8 mouse cellular contexts compared by ENCODE assay signal in genomic region chr3:108164807-108165206, GRCm38 (mm10). TPM values are rescaled to one million over a fixed set of nuclear protein-coding genes. Genes with fewer than 3 reads are reported as not detected.
DNase-seq lines count a peak whose midpoint lies in the region; ATAC-seq and TF ChIP-seq lines count a peak whose summit lies in the region.

No protein-coding gene starts in this region.

- H3K4me3 ChIP-seq in gastrocnemius, adult 2 months = peak overlapping the region; percentile 56
- H3K4me3 ChIP-seq in hindbrain, embryonic 16.5 days (ENCODE audit: low read length) = peak overlapping the region; percentile 21; the same call in 1 of the 2 replicates

- H3K36me3 ChIP-seq in hindbrain, embryonic 16.5 days (ENCODE audit: control insufficient read depth, insufficient read depth, low read length) = no peaks in the 10 kb centered on the region

- intact Hi-C loops in gastrocnemius, adult 2 months (cut with DNase I) = loop anchor here (1.0 to 10.0 kb wide), 3 partner anchors 38 to 224 kb away; partner anchors contain the start of gene Psma5

- ATAC-seq in hindbrain, embryonic 16.5 days = peak; percentile 79
- ATAC-seq in megakaryocyte, adult 5-6 weeks (ENCODE audit: poor library complexity, severe bottlenecking) = peak; percentile 99

- no peaks in the 10 kb centered on the region for H3K27me3 ChIP-seq in hindbrain, embryonic 16.5 days (replicated peaks; ENCODE audit: control insufficient read depth, insufficient read depth, low read length)

- H3K27ac ChIP-seq in gastrocnemius, adult 2 months = peak overlapping the region; percentile 93
- H3K27ac ChIP-seq in hindbrain, embryonic 16.5 days (ENCODE audit: low read depth, low read length) = no peak overlapping the region

- H3K4me2 ChIP-seq in hindbrain, embryonic 16.5 days (ENCODE audit: low read length) = peak overlapping the region; percentile 48

- 0 out of 2 replicates have a peak overlapping the region, but pooled peaks have one; percentile 4 for H3K9ac ChIP-seq in hindbrain, embryonic 16.5 days (ENCODE audit: low read depth, low read length)

- H3K9me3 ChIP-seq in hindbrain, embryonic 16.5 days (ENCODE audit: control insufficient read depth, low read length) = no peaks in the 10 kb centered on the region

- peak; percentile 42 for DNase-seq in WW6 (ENCODE audit: low read depth, low spot score)
- DNase-seq in cerebellum, postnatal 4 days (ENCODE audit: low spot score in 2 of 2) = peak; percentile 74 to 90
- DNase-seq in gastrocnemius, adult 2 months = peak; percentile 85
- peak; percentile 83 for DNase-seq in left cerebral cortex, adult 11 months (ENCODE audit: low spot score)
- peak; percentile 82 for DNase-seq in right cerebral cortex, postnatal 25 days
- peak; percentile 61 for DNase-seq in yolk sac, embryonic 10.5 days (ENCODE audit: low spot score)

- peak; percentile 100 for TF ChIP-seq CTCF in gastrocnemius, adult 2 months (IDR thresholded peaks at IDR 0.05)

- 9% methylated on average over 9 of the region's 9 CpGs for WGBS in hindbrain, embryonic 16.5 days

- peaks cover 27% of the 10 kb centered on the region for H3K4me1 ChIP-seq in hindbrain, embryonic 16.5 days (ENCODE audit: control insufficient read depth, insufficient read depth, low read depth, low read length)

RNA-seq across cellular contexts. Expression of gene Gpr61, which starts 10.1 kb away (rescaled TPM):
- not detected for total RNA-seq in gastrocnemius, adult 2 months (2021)
- polyA plus RNA-seq in hindbrain, embryonic 16.5 days (2015; fragmentation: Nextera tagmentation; extraction: Ambion mirVana) = 8.4 and 10.6 TPM in 2 replicates
- total RNA-seq in megakaryocyte, adult 5-6 weeks (2015) = not detected in 2 replicates
- not detected in 2 replicates for total RNA-seq in megakaryocyte, adult 5-6 weeks (2017)

RNA-seq across cellular contexts. Expression of gene Gnai3, which starts 18.9 kb away (rescaled TPM):
- 10 to 100 TPM; 12.0 to 13.8 TPM for total RNA-seq in gastrocnemius, adult 2 months (2021)
- polyA plus RNA-seq in hindbrain, embryonic 16.5 days (2015; fragmentation: Nextera tagmentation; extraction: Ambion mirVana) = 116 and 126 TPM in 2 replicates
- total RNA-seq in megakaryocyte, adult 5-6 weeks (2015) = 136 and 146 TPM in 2 replicates
- 154 and 160 TPM in 2 replicates for total RNA-seq in megakaryocyte, adult 5-6 weeks (2017)

RNA-seq across cellular contexts. Expression of gene Amigo1, which starts 21.3 kb away (rescaled TPM):
- total RNA-seq in gastrocnemius, adult 2 months (2021) = 10 to 100 TPM; 21.6 to 28.3 TPM
- 9.8 and 13.3 TPM in 2 replicates for polyA plus RNA-seq in hindbrain, embryonic 16.5 days (2015; fragmentation: Nextera tagmentation; extraction: Ambion mirVana)
- total RNA-seq in megakaryocyte, adult 5-6 weeks (2015) = 1.4 and 3.3 TPM in 2 replicates
- 1.4 and 2.2 TPM in 2 replicates for total RNA-seq in megakaryocyte, adult 5-6 weeks (2017)

RNA-seq across cellular contexts. Expression of gene Cyb561d1, which starts 36.2 kb away (rescaled TPM):
- 1 to 10 TPM; 2.8 to 3.8 TPM for total RNA-seq in gastrocnemius, adult 2 months (2021)
- polyA plus RNA-seq in hindbrain, embryonic 16.5 days (2015; fragmentation: Nextera tagmentation; extraction: Ambion mirVana) = 2.7 and 3.9 TPM in 2 replicates
- total RNA-seq in megakaryocyte, adult 5-6 weeks (2015) = 4.9 and 6.7 TPM in 2 replicates
- 10.3 and 12.0 TPM in 2 replicates for total RNA-seq in megakaryocyte, adult 5-6 weeks (2017)

RNA-seq across cellular contexts. Expression of gene Atxn7l2, which starts 45.9 kb away (rescaled TPM):
- 1 to 10 TPM; 6.4 to 8.6 TPM for total RNA-seq in gastrocnemius, adult 2 months (2021)
- polyA plus RNA-seq in hindbrain, embryonic 16.5 days (2015; fragmentation: Nextera tagmentation; extraction: Ambion mirVana) = 19.6 and 21.4 TPM in 2 replicates
- total RNA-seq in megakaryocyte, adult 5-6 weeks (2015) = 3.1 and 4.7 TPM in 2 replicates
- 1.5 and 2.0 TPM in 2 replicates for total RNA-seq in megakaryocyte, adult 5-6 weeks (2017)

Comparison
In these comparisons a context has a peak if more than half of its experiments do, and no peak if none do; other contexts are left out.
1. RNA of gene Gnai3, which starts 18.9 kb away (total RNA-seq): 136 to 160 TPM in megakaryocyte, adult 5-6 weeks; 12.0 to 13.8 TPM in gastrocnemius, adult 2 months; every median in the first group is over 4 times any median in the second.
2. RNA of gene Amigo1, which starts 21.3 kb away (total RNA-seq): 21.6 to 28.3 TPM in gastrocnemius, adult 2 months; 1.4 to 3.3 TPM in megakaryocyte, adult 5-6 weeks; every median in the first group is over 4 times any median in the second.
3. Peak in every context shown above with its lines, with median percentiles within 50 percentile points of each other: DNase-seq.